8 mouse cellular contexts compared by ENCODE assay signal in the genomic region with DNA sequence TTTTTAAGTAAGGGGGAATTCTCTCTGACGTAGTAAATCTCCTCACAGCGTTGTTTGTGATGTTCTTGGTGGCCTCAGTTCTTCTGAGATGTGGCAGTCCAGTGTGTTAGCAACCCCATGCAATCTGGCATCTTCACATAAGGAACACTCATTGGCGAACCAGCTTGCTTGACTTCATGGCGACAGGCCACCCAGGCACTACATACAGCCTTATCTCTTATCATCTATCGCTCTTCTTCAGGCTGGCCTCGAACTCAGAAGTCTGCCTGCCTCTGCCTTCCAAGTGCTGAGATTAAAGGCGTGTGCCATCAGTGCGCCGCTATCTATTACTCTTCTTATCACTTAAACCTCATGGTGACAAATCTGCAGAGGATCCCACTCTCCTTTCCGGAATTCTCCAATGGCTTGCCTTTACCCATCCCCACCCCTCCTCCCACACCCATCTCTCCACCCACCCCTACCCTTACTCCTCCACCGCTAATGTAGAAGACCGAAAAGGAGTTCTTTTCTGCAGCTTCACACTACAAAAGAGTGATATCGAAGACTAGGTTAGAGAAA. TPM values are rescaled to one million over a fixed set of nuclear protein-coding genes. Genes with fewer than 3 reads are reported as not detected.
DNase-seq lines count a peak whose midpoint lies in the region; ATAC-seq and TF ChIP-seq lines count a peak whose summit lies in the region.

A gene (plus strand): TSS at position 508 of the 558 bp plus-strand sequence.

- peak within 1 kb of the TSS; percentile 52; the same call in 1 of the 2 replicates for H3K9ac ChIP-seq in kidney, postnatal 0 days (ENCODE audit: low read depth, low read length)
- H3K9ac ChIP-seq in forebrain, embryonic 12.5 days = peak within 1 kb of the TSS; percentile 42
- 0 out of 2 replicates have a peak within 1 kb of the TSS, but pooled peaks have one; percentile 5 for H3K9ac ChIP-seq in hindbrain, embryonic 16.5 days (ENCODE audit: low read depth, low read length)

- H3K9me3 ChIP-seq in kidney, postnatal 0 days (replicated peaks; ENCODE audit: low read length) = no peaks in the 10 kb centered on the region
- no peaks in the 10 kb centered on the region for H3K9me3 ChIP-seq in forebrain, embryonic 12.5 days
- no peaks in the 10 kb centered on the region for H3K9me3 ChIP-seq in hindbrain, embryonic 16.5 days (ENCODE audit: control insufficient read depth, low read length)

- H3K27ac ChIP-seq in kidney, postnatal 0 days = no peak within 1 kb of the TSS
- H3K27ac ChIP-seq in forebrain, embryonic 12.5 days = no peak within 1 kb of the TSS
- H3K27ac ChIP-seq in hindbrain, embryonic 16.5 days (ENCODE audit: low read depth, low read length) = no peak within 1 kb of the TSS

- ATAC-seq in kidney, postnatal 0 days (replicated peaks; ENCODE audit: low FRiP score, low read depth) = no peak
- ATAC-seq in forebrain, embryonic 12.5 days (ENCODE audit: low FRiP score) = no peak
- no peak for ATAC-seq in hindbrain, embryonic 16.5 days

- H3K4me2 ChIP-seq in kidney, postnatal 0 days (ENCODE audit: low read length) = peak within 1 kb of the TSS; percentile 63
- peak within 1 kb of the TSS; percentile 50 for H3K4me2 ChIP-seq in forebrain, embryonic 12.5 days
- peak within 1 kb of the TSS; percentile 52 for H3K4me2 ChIP-seq in hindbrain, embryonic 16.5 days (ENCODE audit: low read length)

- no peaks in the 10 kb centered on the region for H3K27me3 ChIP-seq in kidney, postnatal 0 days (ENCODE audit: insufficient read depth, low read length)
- H3K27me3 ChIP-seq in forebrain, embryonic 12.5 days = peaks cover 26% of the 10 kb centered on the region
- H3K27me3 ChIP-seq in hindbrain, embryonic 16.5 days (replicated peaks; ENCODE audit: control insufficient read depth, insufficient read depth, low read length) = peaks cover 10% of the 10 kb centered on the region

- peaks cover 13% of the 10 kb centered on the region; the same call in 1 of the 2 replicates for H3K4me1 ChIP-seq in kidney, postnatal 0 days (replicated peaks; ENCODE audit: insufficient read depth, low read length)
- H3K4me1 ChIP-seq in forebrain, embryonic 12.5 days = peaks cover 18% of the 10 kb centered on the region
- H3K4me1 ChIP-seq in hindbrain, embryonic 16.5 days (ENCODE audit: control insufficient read depth, insufficient read depth, low read depth, low read length) = peaks cover 9% of the 10 kb centered on the region

- WGBS in kidney, postnatal 0 days = 41% methylated on average over 13 of the region's 13 CpGs
- WGBS in forebrain, embryonic 12.5 days = 62% methylated on average over 13 of the region's 13 CpGs
- 55% methylated on average over 13 of the region's 13 CpGs for WGBS in hindbrain, embryonic 16.5 days

- no peak for TF ChIP-seq CTCF in kidney, postnatal 0 days (IDR thresholded peaks at IDR 0.05; ENCODE audit: low read depth)

- DNase-seq in kidney, postnatal 0 days (ENCODE audit: low spot score) = no peak
- no peak for DNase-seq in kidney, adult 9 months
- peak; percentile 27 for DNase-seq in lung, postnatal 25 days (ENCODE audit: low spot score)
- DNase-seq in Muller cell, postnatal 12 days (ENCODE audit: inconsistent ontology term) = no peak
- no peak for DNase-seq in kidney, postnatal 36 days
- DNase-seq in frontal cortex, postnatal 36 days (ENCODE audit: low spot score in 2 of 2) = no peak

- H3K36me3 ChIP-seq in kidney, postnatal 0 days (ENCODE audit: insufficient read depth, low read length) = no peaks in the 10 kb centered on the region
- H3K36me3 ChIP-seq in forebrain, embryonic 12.5 days (replicated peaks) = no peaks in the 10 kb centered on the region
- no peaks in the 10 kb centered on the region for H3K36me3 ChIP-seq in hindbrain, embryonic 16.5 days (ENCODE audit: control insufficient read depth, insufficient read depth, low read length)

- H3K4me3 ChIP-seq in kidney, postnatal 0 days (replicated peaks; ENCODE audit: low read depth, low read length) = peak within 1 kb of the TSS; percentile 43
- peak within 1 kb of the TSS; percentile 28 for H3K4me3 ChIP-seq in forebrain, embryonic 12.5 days (replicated peaks)
- peak within 1 kb of the TSS; percentile 33 for H3K4me3 ChIP-seq in hindbrain, embryonic 16.5 days (ENCODE audit: low read length)

RNA-seq across cellular contexts. Expression of the gene that starts here (rescaled TPM):
- 37.3 and 37.9 TPM in 2 replicates for polyA plus RNA-seq in kidney, postnatal 0 days (2015; fragmentation: Nextera tagmentation; extraction: Ambion mirVana)
- polyA plus RNA-seq in forebrain, embryonic 12.5 days (2016; fragmentation: Nextera tagmentation; extraction: Ambion mirVana) = 5.0 and 6.6 TPM in 2 replicates
- 15.0 and 19.4 TPM in 2 replicates for polyA plus RNA-seq in hindbrain, embryonic 16.5 days (2015; fragmentation: Nextera tagmentation; extraction: Ambion mirVana)
